Mouse (Mus musculus) hindbrain, embryonic 12.5 days (tissue): Measurements from ENCODE around the gene Egfl8. TPM values are rescaled to one million over a fixed set of nuclear protein-coding genes. Genes with fewer than 3 reads are reported as not detected.
A peak's percentile ranks its signal among the peaks of the same experiment; 100 is the strongest.

Experiments used
- ATAC-seq: fragments of 200-750 bp; cut with Nextera tagmentation; 2 replicates; pipeline ENCODE4 v1.8.0; 2017; ENCODE audit warnings: moderate TSS enrichment; ENCODE audit not compliant: low FRiP score
- H3K27ac ChIP-seq: fragments of 300-500 bp; sonication (generic); 2 replicates; pipeline ENCODE4 v1.5.1; 2016; ENCODE audit warnings: mild to moderate bottlenecking
- H3K27me3 ChIP-seq: fragments of 300-500 bp; sonication (generic); 2 replicates; pipeline ENCODE4 v1.6.1; 2016; ENCODE audit warnings: mild to moderate bottlenecking
- H3K36me3 ChIP-seq: fragments of 300-500 bp; sonication (generic); 2 replicates; pipeline ENCODE4 v1.6.1; 2016; ENCODE audit warnings: mild to moderate bottlenecking
- H3K4me1 ChIP-seq: fragments of 300-500 bp; sonication (generic); 2 replicates; pipeline ENCODE4 v1.6.1; 2016
- H3K4me2 ChIP-seq: fragments of 300-500 bp; sonication (generic); replicated peaks from 2 replicates; pipeline ENCODE4 v1.6.1; 2016; ENCODE audit warnings: mild to moderate bottlenecking
- H3K4me3 ChIP-seq: fragments of 300-500 bp; sonication (generic); 2 replicates; pipeline ENCODE4 v1.5.1; 2016; ENCODE audit warnings: mild to moderate bottlenecking
- H3K9ac ChIP-seq: fragments of 300-500 bp; sonication (generic); 2 replicates; pipeline ENCODE4 v1.6.1; 2016; ENCODE audit warnings: mild to moderate bottlenecking, moderate library complexity
- H3K9me3 ChIP-seq: fragments of 300-500 bp; sonication (generic); replicated peaks from 2 replicates; pipeline ENCODE4 v1.6.1; 2016; ENCODE audit warnings: mild to moderate bottlenecking
- whole genome bisulfite sequencing: fragments of 180-500 bp; shearing (Covaris S2); methylation state at CpG from one replicate; pipeline ENCODE4 v1.1.7; 2016; 5-methylcytosine and 5-hydroxymethylcytosine counted together
- polyA plus RNA-seq: library from polyadenylated mRNA; unstranded; fragments of >200 nt; fragmentation: Nextera tagmentation; extraction: Ambion mirVana; gene quantifications from 2 replicates; pipeline ENCODE4 v1.2.1, GENCODE M21; 2016

Gene Egfl8
- polyA plus RNA-seq, 1 experiment from 2014 or later = 5.3 TPM

GRCm38 (mm10) chr17:34631647-34632046 is 15.9 kb upstream of the Egfl8 start:
- no peak overlapping the region for H3K27ac ChIP-seq
- peak overlapping the region; percentile 88 for H3K4me2 ChIP-seq
- H3K36me3 ChIP-seq = no peaks in the 10 kb centered on the region
- peak overlapping the region; percentile 69 for H3K4me3 ChIP-seq
- no peaks in the 10 kb centered on the region for H3K9me3 ChIP-seq
- peaks cover 50% of the 10 kb centered on the region for H3K4me1 ChIP-seq
- 4% methylated on average over 12 of the region's 12 CpGs for WGBS
- H3K9ac ChIP-seq = no peak overlapping the region; the same call in 1 of the 2 replicates
- ATAC-seq = no peak
- H3K27me3 ChIP-seq = peaks cover 61% of the 10 kb centered on the region

- Histone ChIP-seq H3K9ac (peak overlapping the region; percentile 50), H3K9me3 (no peaks in the 10 kb centered on the region), H3K27me3 (peaks cover 60% of the 10 kb centered on the region), H3K4me3 (peak overlapping the region; percentile 69), H3K4me2 (peak overlapping the region; percentile 88), H3K36me3 (no peaks in the 10 kb centered on the region), H3K4me1 (peaks cover 58% of the 10 kb centered on the region), H3K27ac (no peak overlapping the region)
- no peak for ATAC-seq
- WGBS = 2% methylated on average over 46 of the region's 48 CpGs
These were observed 15.1 kb upstream of the Egfl8 start for GRCm38 (mm10) chr17:34630761-34631301.

- Histone ChIP-seq H3K36me3 (no peaks in the 10 kb centered on the region), H3K9me3 (no peaks in the 10 kb centered on the region), H3K4me2 (peak overlapping the region; percentile 88), H3K27ac (no peak overlapping the region), H3K9ac (peak overlapping the region; percentile 51), H3K4me1 (peaks cover 61% of the 10 kb centered on the region), H3K4me3 (peak overlapping the region; percentile 69), H3K27me3 (peaks cover 55% of the 10 kb centered on the region)
- WGBS = 11% methylated on average over 12 of the region's 12 CpGs
- ATAC-seq = no peak
These were observed 14.2 kb upstream of the Egfl8 start for GRCm38 (mm10) chr17:34629796-34630603.

GRCm38 (mm10) chr17:34629221-34629751 is 13.5 kb upstream of the Egfl8 start, which contains the start of gene Prrt1:
TSS of gene Prrt1 (plus strand) at chr17:34629533.
- H3K4me1 ChIP-seq = peaks cover 61% of the 10 kb centered on the region
- H3K27me3 ChIP-seq = peaks cover 55% of the 10 kb centered on the region
- H3K4me2 ChIP-seq = peak within 1 kb of the TSS; percentile 88
- peak within 1 kb of the TSS; percentile 74 for H3K9ac ChIP-seq
- peak within 1 kb of the TSS; percentile 69 for H3K4me3 ChIP-seq
- no peaks in the 10 kb centered on the region for H3K9me3 ChIP-seq
- H3K27ac ChIP-seq = peak within 1 kb of the TSS; percentile 67; the same call in 1 of the 2 replicates
- peak; percentile 27; the same call in 1 of the 2 replicates for ATAC-seq
- H3K36me3 ChIP-seq = no peaks in the 10 kb centered on the region
- WGBS = 1% methylated on average over 15 of the region's 16 CpGs

GRCm38 (mm10) chr17:34628644-34628967 is 12.8 kb upstream of the Egfl8 start:
- Histone ChIP-seq H3K4me1 (peaks cover 61% of the 10 kb centered on the region), H3K27me3 (peaks cover 50% of the 10 kb centered on the region), H3K4me2 (peak overlapping the region; percentile 88), H3K27ac (peak overlapping the region; percentile 67; the same call in 1 of the 2 replicates), H3K9me3 (no peaks in the 10 kb centered on the region), H3K36me3 (peaks cover 3% of the 10 kb centered on the region; the same call in 1 of the 2 replicates), H3K4me3 (peak overlapping the region; percentile 69), H3K9ac (peak overlapping the region; percentile 74)
- WGBS = 20% methylated on average over 5 of the region's 5 CpGs
- ATAC-seq = no peak

- ATAC-seq = peak; percentile 9
- H3K4me3 ChIP-seq = peak within 1 kb of the TSS; percentile 69
These were observed 12.3 kb upstream of the Egfl8 start, which contains the start of gene Ppt2 for GRCm38 (mm10) chr17:34627943-34628643. TSS of gene Ppt2 (minus strand) at chr17:34628510.

GRCm38 (mm10) chr17:34627093-34627942 is 11.5 kb upstream of the Egfl8 start:
- under 1% methylated on average over 43 of the region's 45 CpGs for WGBS

More at GRCm38 (mm10) chr17:34627943-34628643, 12.3 kb upstream of the Egfl8 start, which contains the start of gene Ppt2:
- Histone ChIP-seq H3K27ac (peak within 1 kb of the TSS; percentile 93), H3K27me3 (peaks cover 45% of the 10 kb centered on the region), H3K4me2 (peak within 1 kb of the TSS; percentile 88), H3K4me1 (peaks cover 61% of the 10 kb centered on the region), H3K36me3 (peaks cover 3% of the 10 kb centered on the region; the same call in 1 of the 2 replicates), H3K9ac (peak within 1 kb of the TSS; percentile 74), H3K9me3 (no peaks in the 10 kb centered on the region)
- 5% methylated on average over 29 of the region's 29 CpGs for WGBS

GRCm38 (mm10) chr17:34626773-34627092 is 11.0 kb upstream of the Egfl8 start:
- Histone ChIP-seq H3K4me3 (peak overlapping the region; percentile 69), H3K36me3 (peaks cover 17% of the 10 kb centered on the region), H3K27me3 (peaks cover 32% of the 10 kb centered on the region), H3K4me2 (peak overlapping the region; percentile 88), H3K27ac (peak overlapping the region; percentile 93), H3K4me1 (peaks cover 52% of the 10 kb centered on the region), H3K9ac (peak overlapping the region; percentile 74), H3K9me3 (no peaks in the 10 kb centered on the region)
- under 1% methylated on average over 18 of the region's 18 CpGs for WGBS
- peak; percentile 36; the same call in 1 of the 2 replicates for ATAC-seq

More at GRCm38 (mm10) chr17:34627093-34627942, 11.5 kb upstream of the Egfl8 start:
- H3K4me1 ChIP-seq = peaks cover 58% of the 10 kb centered on the region
- ATAC-seq = peak; percentile 71
- H3K27me3 ChIP-seq = peaks cover 38% of the 10 kb centered on the region
- no peaks in the 10 kb centered on the region for H3K9me3 ChIP-seq
- H3K4me2 ChIP-seq = peak overlapping the region; percentile 88
- H3K27ac ChIP-seq = peak overlapping the region; percentile 93
- peak overlapping the region; percentile 74 for H3K9ac ChIP-seq
- H3K36me3 ChIP-seq = peaks cover 11% of the 10 kb centered on the region
- peak overlapping the region; percentile 69 for H3K4me3 ChIP-seq

- WGBS = 50% methylated on average over 16 of the region's 16 CpGs
- peak overlapping the region; percentile 74 for H3K9ac ChIP-seq
- peak overlapping the region; percentile 69 for H3K4me3 ChIP-seq
- peak overlapping the region; percentile 88 for H3K4me2 ChIP-seq
- H3K4me1 ChIP-seq = peaks cover 47% of the 10 kb centered on the region
- no peak for ATAC-seq
- peak overlapping the region; percentile 93 for H3K27ac ChIP-seq
- no peaks in the 10 kb centered on the region for H3K9me3 ChIP-seq
- peaks cover 27% of the 10 kb centered on the region for H3K27me3 ChIP-seq
- peaks cover 20% of the 10 kb centered on the region for H3K36me3 ChIP-seq
These were observed 10.4 kb upstream of the Egfl8 start for GRCm38 (mm10) chr17:34626062-34626772.

GRCm38 (mm10) chr17:34624981-34625380 is 9.2 kb upstream of the Egfl8 start:
- 100% methylated on average over 3 of the region's 3 CpGs for WGBS
- ATAC-seq = no peak

GRCm38 (mm10) chr17:34623161-34623560 is 7.4 kb upstream of the Egfl8 start:
- Histone ChIP-seq H3K4me3 (no peak overlapping the region), H3K27me3 (no peaks in the 10 kb centered on the region), H3K36me3 (peaks cover 29% of the 10 kb centered on the region), H3K9ac (no peak overlapping the region), H3K9me3 (no peaks in the 10 kb centered on the region), H3K27ac (no peak overlapping the region), H3K4me1 (peaks cover 18% of the 10 kb centered on the region), H3K4me2 (no peak overlapping the region)
- 87% methylated on average over 9 of the region's 9 CpGs for WGBS
- ATAC-seq = no peak

More at GRCm38 (mm10) chr17:34624981-34625380, 9.2 kb upstream of the Egfl8 start:
- peaks cover 26% of the 10 kb centered on the region for H3K36me3 ChIP-seq
- peaks cover 14% of the 10 kb centered on the region for H3K27me3 ChIP-seq
- peaks cover 35% of the 10 kb centered on the region for H3K4me1 ChIP-seq
- no peaks in the 10 kb centered on the region for H3K9me3 ChIP-seq
- no peak overlapping the region for H3K9ac ChIP-seq
- H3K4me2 ChIP-seq = no peak overlapping the region
- no peak overlapping the region for H3K4me3 ChIP-seq
- H3K27ac ChIP-seq = no peak overlapping the region
